Mouse (Mus musculus) cortical plate, adult 2 months (tissue): ENCODE measurements around the gene Psen1.

Experiments used
- CTCF ChIP-seq: fragments of 200-500 bp; IDR thresholded peaks from 2 replicates; pipeline ENCODE4 v1.5.1; 2011; ENCODE audit warnings: mild to moderate bottlenecking, control low read depth, low read length; ENCODE audit not compliant: insufficient read depth; ENCODE audit errors: extremely low read depth
- POLR2A ChIP-seq: fragments of 200-500 bp; IDR thresholded peaks from 2 replicates; pipeline ENCODE4 v1.6.1; 2011; ENCODE audit warnings: mild to moderate bottlenecking, low read length, control low read depth; ENCODE audit not compliant: insufficient read depth; ENCODE audit errors: extremely low read depth

DNA sequence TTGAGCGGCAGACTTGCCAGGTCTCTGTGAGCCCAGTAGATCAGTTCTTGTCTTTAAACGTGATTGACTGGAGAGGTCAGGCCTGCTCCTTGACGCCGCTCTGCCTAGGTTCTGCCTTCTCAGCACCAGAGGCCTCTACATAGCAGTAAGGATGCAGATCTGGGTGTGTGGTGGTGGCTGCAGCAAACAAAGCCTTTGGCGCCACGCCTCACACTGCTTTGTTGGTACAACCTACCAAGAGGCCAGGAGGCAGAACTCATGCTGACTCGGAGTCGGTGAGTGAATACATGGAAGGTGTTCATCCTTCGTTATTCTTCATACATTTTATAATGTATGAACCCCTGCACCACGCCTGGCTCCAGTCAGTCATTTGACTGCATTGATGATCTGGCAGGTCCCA is 70.8 kb downstream of the Psen1 start:
- TF ChIP-seq CTCF = no peak
- TF ChIP-seq POLR2A = no peak
